Mouse (Mus musculus) hindbrain, embryonic 16.5 days (tissue): ENCODE measurements at regions not wholly inside any gene's neighbourhood (a gene's known extent, or its start where the extent isn't known, plus 50 kb on each side); places are given as distances from the start of the nearest gene placed in this dataset.

Experiments
- ATAC-seq: fragments of 200-750 bp; cut with Nextera tagmentation; 2 replicates; pipeline ENCODE4 v1.8.0; 2017; ENCODE audit warnings: moderate TSS enrichment, moderate library complexity
- H3K27ac ChIP-seq: fragments of 300-500 bp; sonication (generic); 2 replicates; pipeline ENCODE4 v1.5.1; 2014; ENCODE audit warnings: low read depth, mild to moderate bottlenecking, control low read depth, low read length, moderate library complexity
- H3K27me3 ChIP-seq: fragments of 300-500 bp; sonication (generic); replicated peaks from 2 replicates; pipeline ENCODE4 v1.6.1; 2014; ENCODE audit warnings: low read length; ENCODE audit not compliant: control insufficient read depth, insufficient read depth
- H3K36me3 ChIP-seq: fragments of 300-500 bp; sonication (generic); 2 replicates; pipeline ENCODE4 v1.6.1; 2014; ENCODE audit warnings: mild to moderate bottlenecking, low read length, moderate library complexity, mixed read lengths; ENCODE audit not compliant: control insufficient read depth, insufficient read depth
- H3K4me1 ChIP-seq: fragments of 300-500 bp; sonication (generic); 2 replicates; pipeline ENCODE4 v1.6.1; 2014; ENCODE audit warnings: low read depth, low read length; ENCODE audit not compliant: control insufficient read depth, insufficient read depth
- H3K4me2 ChIP-seq: fragments of 300-500 bp; sonication (generic); 2 replicates; pipeline ENCODE4 v1.6.1; 2014; ENCODE audit warnings: mild to moderate bottlenecking, low read length, control low read depth, moderate library complexity
- H3K4me3 ChIP-seq: fragments of 300-500 bp; sonication (generic); 2 replicates; pipeline ENCODE4 v1.5.1; 2014; ENCODE audit warnings: mild to moderate bottlenecking, low read length, control low read depth, moderate library complexity
- H3K9ac ChIP-seq: fragments of 300-500 bp; sonication (generic); 2 replicates; pipeline ENCODE4 v1.6.1; 2014; ENCODE audit warnings: low read depth, mild to moderate bottlenecking, control low read depth, low read length, moderate library complexity
- H3K9me3 ChIP-seq: fragments of 300-500 bp; sonication (generic); 2 replicates; pipeline ENCODE4 v1.6.1; 2014; ENCODE audit warnings: mild to moderate bottlenecking, low read length, moderate library complexity; ENCODE audit not compliant: control insufficient read depth
- WGBS: fragments of 180-500 bp; shearing (Covaris S2); extraction: QIAGEN DNeasy Blood & Tissue Kit; methylation state at CpG from one replicate; pipeline ENCODE4 v1.1.7; 2014; 5-methylcytosine and 5-hydroxymethylcytosine counted together

DNA sequence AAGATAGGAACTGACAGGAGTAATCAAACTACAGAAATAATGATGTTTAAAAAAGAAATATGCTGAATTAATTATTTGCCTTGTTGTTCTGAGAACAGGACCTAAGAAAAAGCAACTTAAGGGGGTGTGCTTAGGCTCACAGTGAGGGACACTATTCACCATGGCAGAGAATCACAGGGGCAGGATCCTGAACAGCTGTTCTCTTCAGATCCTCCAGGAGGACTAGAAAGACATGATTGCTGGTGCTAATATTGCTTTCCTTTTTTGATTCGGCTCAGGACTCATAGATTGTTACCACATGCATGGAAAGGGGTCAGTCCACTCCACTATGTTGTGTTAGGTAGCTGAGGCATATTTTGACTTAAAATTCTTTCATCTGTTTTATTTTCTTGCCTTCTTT is 425.4 kb upstream of the Tecrl start:
- H3K4me3 ChIP-seq, result no peak overlapping the region
- no peaks in the 10 kb centered on the region for H3K27me3 ChIP-seq
- no peak overlapping the region for H3K9ac ChIP-seq
- H3K27ac ChIP-seq, result no peak overlapping the region
- H3K9me3 ChIP-seq, result no peaks in the 10 kb centered on the region
- H3K4me1 ChIP-seq, result no peaks in the 10 kb centered on the region
- no peaks in the 10 kb centered on the region for H3K36me3 ChIP-seq
- H3K4me2 ChIP-seq, result no peak overlapping the region
- ATAC-seq, result no peak
- 32% methylated on average over 1 of the region's 1 CpGs for WGBS

DNA sequence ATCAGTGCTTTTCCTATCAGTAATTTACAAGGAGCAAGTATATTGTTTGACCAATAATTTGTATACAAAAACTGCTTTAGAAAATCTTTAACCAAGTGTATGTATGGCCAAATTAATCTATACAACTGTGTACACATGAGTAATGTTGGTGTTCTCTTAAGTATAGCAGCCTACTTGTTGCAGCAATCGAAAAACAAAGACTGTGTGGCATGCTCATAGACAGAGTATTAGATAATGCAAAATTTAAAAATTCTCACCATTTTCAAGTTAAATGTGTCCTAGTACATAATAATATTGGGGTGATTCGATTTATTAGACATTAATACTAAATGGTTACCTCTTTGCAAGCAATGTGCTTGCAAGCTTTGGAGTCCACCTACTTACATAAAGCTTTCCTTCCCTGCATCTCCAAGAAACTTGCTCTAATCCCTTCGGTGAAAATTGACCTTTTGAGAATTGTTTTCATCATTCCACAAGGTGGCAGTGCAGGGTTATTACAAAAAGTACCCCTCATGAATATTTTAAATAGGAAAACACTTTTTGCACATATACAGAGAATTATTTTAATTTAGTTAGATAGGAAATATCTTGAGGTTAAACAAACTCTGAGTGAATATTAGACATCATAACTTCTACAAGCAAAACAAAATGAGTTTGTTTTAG is 423.4 kb upstream of the Tecrl start:
- ATAC-seq, result no peak
- Histone ChIP-seq H3K27ac (no peak overlapping the region), H3K27me3 (no peaks in the 10 kb centered on the region), H3K36me3 (no peaks in the 10 kb centered on the region), H3K9ac (no peak overlapping the region), H3K9me3 (no peaks in the 10 kb centered on the region), H3K4me3 (no peak overlapping the region), H3K4me1 (no peaks in the 10 kb centered on the region), H3K4me2 (no peak overlapping the region)
- WGBS, result 29% methylated on average over 3 of the region's 3 CpGs

GRCm38 (mm10) chr5:83741913-83742312 is 386.9 kb upstream of the Tecrl start:
- no peak for ATAC-seq
- WGBS, result 86% methylated on average over 3 of the region's 3 CpGs
- H3K27ac ChIP-seq, result no peak overlapping the region
- H3K4me3 ChIP-seq, result no peak overlapping the region
- no peak overlapping the region for H3K9ac ChIP-seq
- no peak overlapping the region for H3K4me2 ChIP-seq
- H3K9me3 ChIP-seq, result no peaks in the 10 kb centered on the region
- H3K27me3 ChIP-seq, result no peaks in the 10 kb centered on the region
- H3K36me3 ChIP-seq, result no peaks in the 10 kb centered on the region
- no peaks in the 10 kb centered on the region for H3K4me1 ChIP-seq

GRCm38 (mm10) chr5:83695383-83695782 is 340.4 kb upstream of the Tecrl start:
- Histone ChIP-seq H3K27me3 (no peaks in the 10 kb centered on the region), H3K4me1 (no peaks in the 10 kb centered on the region), H3K27ac (no peak overlapping the region), H3K4me2 (no peak overlapping the region), H3K9ac (no peak overlapping the region), H3K4me3 (no peak overlapping the region), H3K9me3 (no peaks in the 10 kb centered on the region), H3K36me3 (no peaks in the 10 kb centered on the region)
- ATAC-seq, result no peak
- WGBS, result 49% methylated on average over 1 of the region's 1 CpGs

DNA sequence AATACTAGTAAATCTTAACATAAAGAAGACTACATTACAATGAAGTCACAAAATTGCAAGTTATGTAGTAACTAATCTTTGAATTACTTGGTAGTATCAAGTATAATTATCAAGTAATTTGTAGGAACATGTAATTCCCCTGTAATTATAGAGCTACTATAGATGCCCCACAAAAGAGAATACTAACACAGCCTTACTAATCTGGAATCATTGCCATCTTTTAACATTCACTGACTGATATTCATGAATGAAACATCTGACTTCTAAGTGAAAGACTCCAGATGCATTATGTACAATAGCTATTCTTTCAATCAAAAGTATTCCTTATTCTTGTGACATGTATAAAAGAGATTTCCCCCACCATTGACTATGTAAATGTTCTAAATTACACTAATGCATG is 337.3 kb upstream of the Tecrl start:
- H3K4me1 ChIP-seq, result no peaks in the 10 kb centered on the region
- H3K9me3 ChIP-seq, result no peaks in the 10 kb centered on the region
- H3K4me2 ChIP-seq, result no peak overlapping the region
- no peak overlapping the region for H3K4me3 ChIP-seq
- H3K27ac ChIP-seq, result no peak overlapping the region
- no peak overlapping the region for H3K9ac ChIP-seq
- ATAC-seq, result no peak
- no peaks in the 10 kb centered on the region for H3K36me3 ChIP-seq
- no peaks in the 10 kb centered on the region for H3K27me3 ChIP-seq

DNA sequence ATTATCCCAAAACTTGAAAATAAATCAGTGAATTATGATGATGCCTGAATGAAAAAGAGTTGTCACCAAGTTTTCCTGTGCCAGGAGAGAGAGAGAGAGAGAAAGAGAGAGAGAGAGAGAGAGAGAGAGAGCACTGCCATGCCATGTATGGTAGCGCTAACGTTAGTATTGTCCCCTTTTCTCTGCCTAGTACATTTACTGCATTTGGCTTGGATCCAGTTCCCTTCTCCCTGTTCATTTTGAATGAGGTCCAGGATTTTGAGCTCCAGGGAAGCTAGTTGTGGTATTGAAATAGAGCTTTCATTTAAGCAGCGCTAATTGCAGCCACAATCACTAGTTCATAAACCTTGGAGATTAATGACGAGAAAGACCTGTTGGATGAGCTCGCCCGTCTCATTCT is 323.4 kb upstream of the Tecrl start:
- ATAC-seq, result no peak
- H3K27me3 ChIP-seq, result no peaks in the 10 kb centered on the region
- no peaks in the 10 kb centered on the region for H3K36me3 ChIP-seq
- no peak overlapping the region for H3K4me3 ChIP-seq
- H3K4me1 ChIP-seq, result no peaks in the 10 kb centered on the region; the same call in 1 of the 2 replicates
- no peaks in the 10 kb centered on the region for H3K9me3 ChIP-seq
- H3K9ac ChIP-seq, result no peak overlapping the region
- H3K27ac ChIP-seq, result no peak overlapping the region
- whole genome bisulfite sequencing, result 47% methylated on average over 6 of the region's 6 CpGs
- H3K4me2 ChIP-seq, result no peak overlapping the region; the same call in 1 of the 2 replicates

DNA sequence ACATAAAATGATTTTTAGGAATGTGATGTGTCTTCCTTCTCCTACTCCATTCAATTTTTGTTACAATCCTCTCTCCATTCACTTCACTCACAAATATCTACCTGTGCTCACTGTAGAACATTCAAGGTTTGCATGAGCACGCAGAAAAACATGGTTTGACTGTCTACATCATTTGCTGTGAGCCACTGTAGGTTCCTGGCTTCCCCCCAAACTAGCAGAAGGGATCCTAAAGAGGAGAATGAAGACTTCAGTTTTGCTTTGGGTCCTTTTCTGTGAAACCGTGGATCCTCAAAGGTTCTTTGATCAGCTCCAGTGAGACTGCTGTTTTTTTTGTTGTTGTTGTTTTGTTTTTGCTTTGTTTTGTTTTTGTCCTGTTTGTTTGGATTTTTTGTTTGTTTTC is 304.1 kb upstream of the Tecrl start:
- no peak for ATAC-seq
- WGBS, result 78% methylated on average over 2 of the region's 2 CpGs
- Histone ChIP-seq H3K4me2 (no peak overlapping the region), H3K27ac (no peak overlapping the region), H3K4me3 (no peak overlapping the region), H3K36me3 (no peaks in the 10 kb centered on the region), H3K27me3 (no peaks in the 10 kb centered on the region), H3K9me3 (no peaks in the 10 kb centered on the region), H3K9ac (no peak overlapping the region), H3K4me1 (no peaks in the 10 kb centered on the region)

DNA sequence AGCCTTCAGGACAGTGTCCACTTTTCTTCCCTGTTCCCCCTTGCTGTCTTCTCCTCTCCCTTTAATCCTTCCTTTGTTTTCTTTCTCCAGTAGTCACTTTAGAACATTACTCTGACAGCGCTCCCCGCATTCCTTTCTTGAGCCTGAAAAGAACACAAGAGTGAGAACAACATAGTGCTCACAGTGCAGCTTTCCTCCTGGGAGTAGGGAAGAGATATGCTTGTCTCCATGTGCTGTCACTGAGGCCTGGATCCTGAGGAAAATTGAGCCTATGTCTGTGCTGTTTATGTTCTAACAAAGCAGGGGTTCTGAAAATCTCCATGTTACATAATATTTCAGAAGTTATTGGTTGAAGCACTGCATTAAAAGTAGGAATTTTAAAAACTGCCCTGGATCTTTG is 296.3 kb upstream of the Tecrl start:
- no peak overlapping the region for H3K9ac ChIP-seq
- H3K27ac ChIP-seq, result no peak overlapping the region
- no peaks in the 10 kb centered on the region for H3K9me3 ChIP-seq
- no peak for ATAC-seq
- H3K4me3 ChIP-seq, result no peak overlapping the region
- no peak overlapping the region for H3K4me2 ChIP-seq
- no peaks in the 10 kb centered on the region for H3K4me1 ChIP-seq
- no peaks in the 10 kb centered on the region for H3K27me3 ChIP-seq
- H3K36me3 ChIP-seq, result no peaks in the 10 kb centered on the region
- 18% methylated on average over 2 of the region's 2 CpGs for WGBS

DNA sequence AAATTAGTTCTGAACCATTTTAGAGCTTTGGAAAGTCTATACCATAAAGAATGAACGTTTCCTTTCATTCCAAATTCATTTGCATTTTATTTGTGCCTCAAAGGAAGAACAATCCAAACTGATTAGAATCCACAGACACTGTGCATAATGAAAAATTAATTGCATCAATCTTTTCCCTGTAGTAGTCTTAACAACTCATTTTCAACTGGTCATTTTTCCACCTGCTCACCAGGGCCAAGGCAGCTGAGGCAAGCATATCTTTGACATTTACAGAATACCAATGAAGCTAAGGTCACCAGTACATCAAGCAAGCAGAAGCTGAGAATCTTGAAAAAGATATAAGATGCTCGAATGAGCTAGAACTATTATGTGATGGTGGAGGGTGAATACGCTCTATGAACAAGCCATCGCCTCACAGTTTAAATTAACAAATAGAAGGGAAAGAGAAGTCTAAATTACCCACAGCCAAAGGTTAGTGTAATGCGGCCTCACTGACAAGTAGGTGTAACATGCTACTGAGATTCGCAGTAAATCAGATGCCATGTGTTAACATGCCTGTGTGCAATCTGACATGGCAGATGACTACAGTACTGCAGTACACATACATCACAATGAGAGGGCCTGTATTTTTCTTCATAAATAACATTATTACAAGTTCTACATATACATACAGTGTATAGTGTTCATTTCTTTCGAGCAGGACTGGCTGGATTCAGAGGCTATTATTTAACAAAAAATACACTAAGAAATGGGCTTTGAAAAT is 267.8 kb upstream of the Tecrl start:
- H3K4me3 ChIP-seq, result no peak overlapping the region
- no peak overlapping the region for H3K9ac ChIP-seq
- H3K9me3 ChIP-seq, result no peaks in the 10 kb centered on the region
- no peak overlapping the region for H3K4me2 ChIP-seq
- H3K4me1 ChIP-seq, result no peaks in the 10 kb centered on the region
- no peak for ATAC-seq
- H3K27me3 ChIP-seq, result no peaks in the 10 kb centered on the region
- H3K27ac ChIP-seq, result no peak overlapping the region
- 66% methylated on average over 7 of the region's 7 CpGs for whole genome bisulfite sequencing
- H3K36me3 ChIP-seq, result no peaks in the 10 kb centered on the region
